ENCODE assay signal across 11 mouse cellular contexts in genomic region chr15:64018531-64019180, GRCm38 (mm10). TPM values are rescaled to one million over a fixed set of nuclear protein-coding genes. Genes with fewer than 3 reads are reported as not detected.
DNase-seq lines count a peak whose midpoint lies in the region; TF ChIP-seq lines count a peak whose summit lies in the region.
"Had no signal": no experiment of that assay in that cellular context is flagged by ENCODE, and none has a peak within 500 bp of the region (broad histone marks: within the 10 kb centered on the region; RNA-seq: fewer than 3 reads in every experiment).

No protein-coding gene starts in this region.

- 69% methylated on average over 14 of the region's 14 CpGs for WGBS in lung, adult 2 months

- DNase-seq in gastrocnemius, adult 18-20 months (ENCODE audit: low spot score) = peak; percentile 30
- DNase-seq in gastrocnemius, postnatal 10 days = no peak
- no peak for DNase-seq in lung, adult 2 months
- no peak for DNase-seq in lung, postnatal 4 days
- peak; percentile 69 to 71 for DNase-seq in heart, adult 18-20 months
- DNase-seq in lung, postnatal 36 days = peak; percentile 38
- no peak for DNase-seq in spleen, postnatal 10 days (ENCODE audit: low spot score in 2 of 2)
- no peak for DNase-seq in testis, postnatal 14 days (ENCODE audit: low spot score)
- DNase-seq: spleen, adult 18-20 months; thymus, postnatal 36 days had no signal

- TF ChIP-seq CTCF in lung, adult 2 months (IDR thresholded peaks at IDR 0.05; ENCODE audit: insufficient read depth, low read length) = peak; percentile 19; the same call in 1 of the 2 replicates

- H3K4me1 ChIP-seq in lung, adult 2 months (ENCODE audit: control insufficient read depth, insufficient read depth, low read length) = peaks cover 6% of the 10 kb centered on the region

- no peak overlapping the region for H3K4me3 ChIP-seq in lung, adult 2 months (replicated peaks; ENCODE audit: extremely low read depth, low read depth, low read length)
- H3K4me3 ChIP-seq: limb, embryonic 12.5 days had no signal

- no peak for TF ChIP-seq POLR2A in lung, adult 2 months (IDR thresholded peaks at IDR 0.05; ENCODE audit: borderline replicate concordance, extremely low read depth, low read depth, low read length)

RNA-seq across cellular contexts. Expression of gene Fam49b, which starts 41.6 kb away (rescaled TPM):
- total RNA-seq in gastrocnemius, adult 18-20 months (2021) = 10 to 100 TPM; 31.6 to 34.0 TPM
- 10 to 100 TPM; 64.8 to 65.6 TPM for total RNA-seq in gastrocnemius, postnatal 10 days (2021)
- 19.1 and 23.1 TPM in 2 replicates for polyA plus RNA-seq in lung, adult 2 months (2012; rRNA removed)
- total RNA-seq in heart, adult 18-20 months (2021) = 10 to 100 TPM; 24.3 to 30.0 TPM

Comparison
In these comparisons a context has a peak if more than half of its experiments do, and no peak if none do; other contexts are left out.
1. DNase-seq: peak in gastrocnemius, adult 18-20 months (single experiment), heart, adult 18-20 months (2 of 2) and lung, postnatal 36 days (single experiment); none in gastrocnemius, postnatal 10 days (single experiment), lung, adult 2 months (single experiment), lung, postnatal 4 days (0 of 2), spleen, postnatal 10 days (0 of 2) and testis, postnatal 14 days (single experiment).